Mouse (Mus musculus) CH12.LX (cell line): ENCODE measurements around the gene Tgm2. TPM values are rescaled to one million over a fixed set of nuclear protein-coding genes. Genes with fewer than 3 reads are reported as not detected.

Source experiments
- DNase-seq: peaks from one replicate; pipeline ENCODE4 v3.0.0-alpha.2; 2013; ENCODE audit errors: extremely low read depth
- H3K27ac ChIP-seq: 2 replicates; pipeline ENCODE4 v1.5.1; 2012; ENCODE audit warnings: low read depth, mild to moderate bottlenecking, control low read depth, moderate library complexity; ENCODE audit not compliant: insufficient read depth
- H3K27me3 ChIP-seq: replicated peaks from 2 replicates; pipeline ENCODE3; 2012; ENCODE audit warnings: inconsistent platforms
- H3K36me3 ChIP-seq, 2 experiments: replicated peaks in 1 of 2; 2 replicates each; pipeline versions ENCODE3 to v1.6.1; 2012; ENCODE audit warnings: inconsistent platforms in 1 of 2, low read length in 1 of 2, mild to moderate bottlenecking in 1 of 2, mixed read lengths in 1 of 2, moderate library complexity in 1 of 2; ENCODE audit not compliant: control insufficient read depth in 1 of 2, insufficient read depth in 1 of 2
- H3K4me1 ChIP-seq, 2 experiments: 2 replicates each; pipeline ENCODE4 v1.6.1; 2012; ENCODE audit warnings: inconsistent platforms in 1 of 2, moderate library complexity in 1 of 2; ENCODE audit not compliant: insufficient read depth in 2 of 2, control insufficient read depth in 1 of 2
- H3K4me2 ChIP-seq: 2 replicates; pipeline ENCODE4 v1.6.1; 2012; ENCODE audit warnings: low read depth, mild to moderate bottlenecking, control low read depth; ENCODE audit not compliant: poor library complexity, insufficient read depth, severe bottlenecking
- H3K4me3 ChIP-seq, 3 experiments: fragments of 150-350 bp in 1 of 3; sonication (generic) in 1 of 3; replicated peaks in 1 of 3; 2 replicates each; pipeline versions ENCODE3 to v1.5.1; 2011 to 2012; ENCODE audit warnings: low read depth in 2 of 3, low read length in 2 of 3, mild to moderate bottlenecking in 2 of 3, moderate library complexity in 2 of 3, control low read depth in 1 of 3, improper control_type of control experiment in 1 of 3, inconsistent platforms in 1 of 3, mixed read lengths in 1 of 3; ENCODE audit not compliant: poor library complexity in 1 of 3
- H3K79me2 ChIP-seq: replicated peaks from 2 replicates; pipeline ENCODE4 v1.6.1; 2012; ENCODE audit warnings: mild to moderate bottlenecking, moderate library complexity; ENCODE audit not compliant: control insufficient read depth, poor library complexity, insufficient read depth, severe bottlenecking; ENCODE audit errors: extremely low read depth
- H3K9ac ChIP-seq: 2 replicates; pipeline ENCODE4 v1.6.1; 2012; ENCODE audit warnings: low read depth, mild to moderate bottlenecking, control low read depth, moderate library complexity; ENCODE audit not compliant: insufficient read depth
- H3K9me3 ChIP-seq: replicated peaks from 2 replicates; pipeline ENCODE3; 2012; ENCODE audit warnings: low read length, inconsistent platforms, mixed read lengths
- BHLHE40 ChIP-seq: IDR thresholded peaks from 2 replicates; pipeline ENCODE4 v1.6.1; 2011; ENCODE audit warnings: mild to moderate bottlenecking, low read depth, low read length, improper control_type of control experiment
- CTCF ChIP-seq, 2 experiments: IDR thresholded peaks in 1 of 2; conservative IDR thresholded peaks in 1 of 2; 2 replicates each; pipeline ENCODE4 v1.5.1; 2011 to 2012; ENCODE audit warnings: low read depth in 2 of 2, low read length in 2 of 2, improper control_type of control experiment in 1 of 2, inconsistent platforms in 1 of 2, mild to moderate bottlenecking in 1 of 2, moderate library complexity in 1 of 2
- E2F4 ChIP-seq: IDR thresholded peaks from 2 replicates; pipeline ENCODE4 v1.6.1; 2011; ENCODE audit warnings: low read depth, low read length, improper control_type of control experiment; ENCODE audit not compliant: insufficient replicate concordance
- ELF1 ChIP-seq: IDR thresholded peaks from 2 replicates; pipeline ENCODE4 v1.6.1; 2014; ENCODE audit warnings: low read depth, mild to moderate bottlenecking, inconsistent platforms, low read length, improper control_type of control experiment
- ETS1 ChIP-seq: conservative IDR thresholded peaks from 2 replicates; pipeline ENCODE4 v1.6.1; 2012; ENCODE audit warnings: low read depth, mild to moderate bottlenecking, inconsistent platforms, low read length, improper control_type of control experiment, moderate library complexity
- GABPA ChIP-seq: IDR thresholded peaks from 2 replicates; pipeline ENCODE4 v1.6.1; 2012; ENCODE audit warnings: low read depth, low read length, improper control_type of control experiment, inconsistent platforms; ENCODE audit not compliant: insufficient replicate concordance
- HCFC1 ChIP-seq: IDR thresholded peaks from 2 replicates; pipeline ENCODE4 v1.6.1; 2012; ENCODE audit warnings: low read depth, mild to moderate bottlenecking, inconsistent platforms, low read length, improper control_type of control experiment
- MAFK ChIP-seq: IDR thresholded peaks from 2 replicates; pipeline ENCODE4 v1.6.1; 2011; ENCODE audit warnings: low read length, improper control_type of control experiment; ENCODE audit not compliant: insufficient replicate concordance
- MAX ChIP-seq: IDR thresholded peaks from 2 replicates; pipeline ENCODE4 v1.6.1; 2011; ENCODE audit warnings: low read length, improper control_type of control experiment
- MEF2A ChIP-seq: IDR thresholded peaks from 2 replicates; pipeline ENCODE4 v1.6.1; 2014; ENCODE audit warnings: low read depth, mild to moderate bottlenecking, inconsistent platforms, low read length, improper control_type of control experiment, borderline replicate concordance
- MYC ChIP-seq: IDR thresholded peaks from 2 replicates; pipeline ENCODE4 v1.6.1; 2011; ENCODE audit warnings: low read depth, mild to moderate bottlenecking, improper control_type of control experiment, low read length
- NELFE ChIP-seq: IDR thresholded peaks from 2 replicates; pipeline ENCODE4 v1.6.1; 2011; ENCODE audit warnings: low read depth, low read length, improper control_type of control experiment
- PAX5 ChIP-seq: IDR thresholded peaks from 2 replicates; pipeline ENCODE4 v1.6.1; 2012; ENCODE audit warnings: low read length, inconsistent platforms, mixed read lengths
- POLR2A ChIP-seq: IDR thresholded peaks from 2 replicates; pipeline ENCODE4 v1.6.1; 2011; ENCODE audit warnings: low read depth, mild to moderate bottlenecking, improper control_type of control experiment, low read length
- RCOR1 ChIP-seq: conservative IDR thresholded peaks from 2 replicates; pipeline ENCODE4 v1.6.1; 2012; ENCODE audit warnings: low read depth, mild to moderate bottlenecking, inconsistent platforms, low read length, improper control_type of control experiment
- SMC3 ChIP-seq: IDR thresholded peaks from 2 replicates; pipeline ENCODE4 v1.6.1; 2011; ENCODE audit warnings: low read depth, low read length, improper control_type of control experiment
- TBP ChIP-seq: conservative IDR thresholded peaks from 2 replicates; pipeline ENCODE4 v1.6.1; 2011; ENCODE audit warnings: low read depth, low read length, improper control_type of control experiment
- TCF12 ChIP-seq: IDR thresholded peaks from 2 replicates; pipeline ENCODE4 v1.6.1; 2014; ENCODE audit warnings: low read depth, mild to moderate bottlenecking, inconsistent platforms, low read length, improper control_type of control experiment
- UBTF ChIP-seq: IDR thresholded peaks from 2 replicates; pipeline ENCODE4 v1.6.1; 2012; ENCODE audit warnings: low read depth, mild to moderate bottlenecking, inconsistent platforms, low read length, improper control_type of control experiment, moderate library complexity
- USF1 ChIP-seq: IDR thresholded peaks from 2 replicates; pipeline ENCODE4 v1.6.1; 2014; ENCODE audit warnings: low read depth, mild to moderate bottlenecking, inconsistent platforms, low read length, improper control_type of control experiment
- ZMIZ1 ChIP-seq: IDR thresholded peaks from 2 replicates; pipeline ENCODE4 v1.6.1; 2012; ENCODE audit warnings: low read depth, mild to moderate bottlenecking, inconsistent platforms, low read length, improper control_type of control experiment
- ZNF384 ChIP-seq: IDR thresholded peaks from 2 replicates; pipeline ENCODE4 v1.6.1; 2012; ENCODE audit warnings: low read depth, low read length, improper control_type of control experiment, inconsistent platforms
- dilution Hi-C: fragments of 300-500 bp; cut with MboI; formaldehyde crosslinking; loops from 2 replicates; pipeline ENCODE4 v1.14.3; 2020; ENCODE audit warnings: low sequenced_read_pairs; ENCODE audit not compliant: extremely low pct_unique_long_range_greater_than_20kb, extremely low pct_ligation_motif_present
- in situ Hi-C: fragments of 300-500 bp; cut with MboI; formaldehyde crosslinking; loops from 3 replicates; pipeline ENCODE4 v1.14.3; 2019; ENCODE audit warnings: low sequenced_read_pairs, low pct_ligation_motif_present, low pct_unique_long_range_greater_than_20kb, mixed read lengths
- polyA plus RNA-seq: library from polyadenylated mRNA; unstranded; fragments of >175 nt; gene quantifications from 2 replicates; pipeline ENCODE4 v1.2.1, GENCODE M21; 2012; ENCODE audit warnings: low read depth; ENCODE audit not compliant: insufficient read length
- total RNA-seq, 2 experiments: library from RNA; depleted of rRNA; stranded (reverse); fragments of 300-350 nt in 1 of 2; fragments of >200 nt in 1 of 2; gene quantifications; 2 replicates each; pipeline ENCODE4 v1.2.3; 2012 to 2014

Gene Tgm2
- total and polyA plus RNA-seq, 3 experiments: 0.08 to 0.50 (median 0.21) TPM

- dilution Hi-C loops: no loop called here
- in situ Hi-C loops: no loop called here
These were observed 65.5 kb downstream of the Tgm2 start for GRCm38 (mm10) chr2:158080622-158081241.

GRCm38 (mm10) chr2:158079843-158080395, 66.3 kb downstream of the Tgm2 start:
- Histone ChIP-seq H3K4me2 (no peak overlapping the region), H3K27ac (no peak overlapping the region), H3K4me1 (peaks cover 0 to 14% of the 10 kb centered on the region in 2 experiments; a peak in 2 of 4 replicates), H3K9me3 (no peaks in the 10 kb centered on the region), H3K36me3 (peaks cover 24 to 37% of the 10 kb centered on the region in 2 experiments), H3K27me3 (no peaks in the 10 kb centered on the region), H3K79me2 (no peaks in the 10 kb centered on the region), H3K9ac (no peak overlapping the region), H3K4me3 (no peak overlapping the region)
- TF ChIP-seq CTCF (conservative IDR thresholded peaks at IDR 0.05 in 1 of 2, IDR thresholded peaks at IDR 0.05 in 1 of 2; ENCODE audit: low read depth in 2 of 2, low read length in 2 of 2): 0 out of 4 replicates have a peak, but pooled peaks of 1 of the 2 experiments have one; percentile 6
- no peak for TF ChIP-seq GABPA
- TF ChIP-seq BHLHE40: no peak
- in situ Hi-C loops (no loop called here), dilution Hi-C loops (no loop called here)
- no peak for DNase-seq

More at GRCm38 (mm10) chr2:158080622-158081241, 65.5 kb downstream of the Tgm2 start:
- Histone ChIP-seq H3K9me3 (no peaks in the 10 kb centered on the region), H3K27me3 (no peaks in the 10 kb centered on the region), H3K9ac (no peak overlapping the region), H3K4me2 (no peak overlapping the region), H3K4me3 (no peak overlapping the region), H3K4me1 (peaks cover 0 to 17% of the 10 kb centered on the region in 2 experiments; a peak in 2 of 4 replicates), H3K27ac (no peak overlapping the region), H3K36me3 (peaks cover 16 to 29% of the 10 kb centered on the region in 2 experiments), H3K79me2 (no peaks in the 10 kb centered on the region)
- TF ChIP-seq MEF2A (no peak), CTCF (conservative IDR thresholded peaks at IDR 0.05 in 1 of 2, IDR thresholded peaks at IDR 0.05 in 1 of 2; ENCODE audit: low read depth in 2 of 2, low read length in 2 of 2) (no peak), TBP (no peak), E2F4 (no peak), ZMIZ1 (no peak), UBTF (no peak), TCF12 (no peak), ELF1 (no peak), NELFE (no peak), MAFK (no peak), RCOR1 (no peak), HCFC1 (no peak), POLR2A (no peak), MAX (no peak), SMC3 (no peak), USF1 (no peak), PAX5 (no peak), ETS1 (no peak), MYC (no peak), ZNF384 (no peak)
- DNase-seq: no peak
